Mouse (Mus musculus) cerebellum, postnatal 25 days (tissue): ENCODE results near the gene 4921504E06Rik.

Experiments used
- DNase-seq, 2 experiments: peaks; one replicate each; pipeline ENCODE4 v3.0.0; 2021; ENCODE audit warnings: mixed read lengths in 2 of 2

Gene 4921504E06Rik

DNA sequence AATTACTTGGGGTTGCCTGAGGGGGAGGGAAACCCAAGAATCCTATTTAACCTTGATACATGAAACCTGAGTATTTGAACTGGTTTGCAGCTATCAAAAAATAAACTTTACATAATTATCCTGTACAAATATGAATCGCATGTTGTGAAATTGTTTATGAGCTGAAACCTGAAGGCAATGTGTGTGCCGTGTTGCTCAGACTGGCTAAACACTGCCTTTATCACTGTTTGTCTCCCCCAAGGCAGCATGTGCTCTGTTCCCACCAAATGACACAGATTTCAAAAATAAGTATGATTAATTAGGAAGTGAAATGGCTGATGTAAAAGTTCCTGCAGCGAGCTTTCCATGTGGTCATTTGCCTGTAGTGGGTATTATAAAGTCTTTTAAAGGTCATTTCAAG, 63.5 kb downstream of the 4921504E06Rik start:
- no peak for DNase-seq

DNA sequence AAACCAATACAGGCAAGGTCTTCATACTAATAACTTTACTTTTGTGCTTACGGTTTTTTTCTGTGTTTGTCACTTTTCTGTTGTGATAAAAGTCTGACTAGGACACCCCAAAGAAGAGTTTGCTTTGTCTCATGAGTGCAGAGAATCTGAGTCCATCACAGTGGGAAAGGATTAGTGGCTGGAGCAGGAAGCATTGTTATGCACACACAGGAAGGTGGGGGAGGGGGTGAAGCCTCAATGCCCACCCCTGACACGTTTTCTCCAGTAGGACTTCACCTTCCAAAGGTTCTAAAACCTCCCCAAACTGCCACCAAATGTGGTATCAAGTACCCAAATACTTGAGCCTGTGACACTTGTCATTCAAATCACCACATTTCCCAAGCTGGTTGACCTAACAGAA, 91.8 kb downstream of the 4921504E06Rik start:
- no peak for DNase-seq

DNA sequence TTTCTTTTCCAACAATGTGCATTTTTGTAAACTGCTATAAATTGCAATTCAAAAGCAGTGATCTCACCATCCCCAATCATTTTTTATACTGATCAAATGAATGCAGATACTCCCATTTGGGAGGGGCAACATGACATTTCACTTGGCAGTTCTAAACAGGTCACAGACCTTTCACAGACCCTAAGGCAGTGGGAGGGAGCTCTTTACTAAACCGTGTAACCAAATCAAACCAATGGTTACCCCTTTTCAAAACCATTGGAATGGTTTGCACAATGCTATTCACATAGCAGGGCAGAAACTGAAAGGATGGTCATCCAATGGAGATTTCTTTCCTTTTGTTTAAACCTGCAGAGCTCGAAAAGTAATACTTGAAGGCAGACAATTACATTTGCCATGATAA, 94.9 kb downstream of the 4921504E06Rik start:
- DNase-seq = no peak

DNA sequence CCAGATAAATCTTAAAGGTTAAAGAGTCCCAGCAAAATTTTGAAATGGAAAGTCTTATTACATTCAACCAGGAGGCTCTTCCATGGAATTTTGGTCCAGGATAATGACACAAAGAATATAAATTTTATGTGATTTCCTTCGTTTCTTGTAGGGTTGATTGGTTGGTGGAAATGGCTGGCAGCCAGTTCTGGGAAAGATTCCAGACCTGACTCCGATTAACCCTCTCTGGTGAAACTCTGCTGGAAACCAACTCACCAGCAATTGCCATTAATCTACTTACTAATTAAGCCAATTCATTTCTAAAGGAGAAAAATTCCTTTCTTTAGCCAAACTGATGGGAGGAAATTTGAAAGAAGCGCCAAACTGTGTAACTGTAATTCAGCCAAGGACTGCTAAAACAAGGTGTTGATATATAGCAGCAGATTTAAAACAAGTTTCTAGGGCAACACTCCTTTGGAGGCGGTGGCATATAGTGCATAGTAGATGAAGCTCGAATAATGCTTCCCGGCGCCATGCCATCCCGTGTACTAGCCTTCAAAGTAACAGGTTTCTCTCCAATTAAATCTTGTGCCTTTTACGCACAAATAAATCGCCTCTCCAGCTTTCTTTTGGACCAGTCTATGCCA, 97.7 kb downstream of the 4921504E06Rik start:
- DNase-seq = no peak

DNA sequence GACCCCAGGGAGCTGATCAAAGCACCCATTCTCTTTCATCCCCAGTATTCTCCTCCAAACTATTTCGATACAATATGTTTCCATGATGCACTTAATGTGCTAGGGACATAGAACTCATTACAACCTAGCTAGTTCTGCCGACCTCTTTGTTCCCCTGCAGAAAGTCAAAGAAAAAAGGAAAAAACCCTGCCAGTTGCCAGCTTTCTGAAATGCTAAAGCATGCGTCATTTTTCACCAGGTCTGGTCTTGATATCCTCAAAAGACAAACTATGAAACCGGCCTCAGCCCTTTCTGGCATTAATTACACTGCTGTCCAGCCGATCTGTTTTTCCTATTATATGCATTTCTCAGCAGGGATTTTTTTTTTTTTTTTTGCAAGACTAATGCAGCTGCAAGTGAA, 98.5 kb downstream of the 4921504E06Rik start:
- no peak for DNase-seq

DNA sequence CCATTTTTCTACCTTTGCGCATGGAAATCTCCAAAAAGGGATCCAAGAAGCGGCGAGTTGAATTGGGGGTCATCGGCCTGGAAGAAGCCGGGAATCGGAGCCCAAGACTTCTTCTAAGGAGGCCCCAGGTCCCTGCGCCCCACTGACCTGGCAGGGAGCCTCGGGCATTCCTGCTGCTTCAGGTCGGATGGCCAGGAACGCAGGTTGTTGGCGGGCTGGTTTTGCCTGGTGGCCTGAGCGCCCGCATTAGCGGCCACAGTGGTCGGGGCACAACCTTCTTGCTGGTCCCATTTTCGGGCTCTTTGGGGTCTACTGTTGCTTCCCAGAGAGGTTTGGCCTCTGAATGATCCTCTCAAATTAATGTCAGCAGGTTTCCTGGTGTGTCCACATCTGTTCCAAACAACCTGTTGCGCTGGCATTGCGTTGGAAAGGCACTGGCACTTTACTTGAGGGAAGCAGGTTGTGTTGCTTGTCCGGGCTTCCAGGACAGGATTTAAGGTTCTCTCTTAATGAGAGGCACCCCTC, 101.1 kb downstream of the 4921504E06Rik start:
- DNase-seq = no peak

DNA sequence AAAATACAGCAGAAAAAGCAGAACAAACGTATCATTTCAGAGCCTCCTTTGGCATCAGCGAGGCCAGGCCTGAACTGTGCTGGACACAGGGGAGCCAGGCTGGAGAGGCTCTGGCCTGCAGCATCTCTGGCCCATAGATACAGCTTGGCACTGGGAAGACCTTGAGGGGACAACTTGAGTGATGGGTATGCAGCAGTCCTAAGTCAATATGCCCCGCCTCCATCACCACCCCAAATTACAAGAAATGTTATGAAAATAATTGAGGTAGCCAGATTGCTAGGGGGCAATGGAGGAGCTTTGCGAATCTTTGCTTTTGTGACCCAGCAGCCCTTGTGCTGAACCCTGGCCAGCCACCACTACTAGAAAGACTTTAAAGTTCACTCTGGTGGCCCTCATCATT, 104.4 kb downstream of the 4921504E06Rik start:
- DNase-seq = no peak

DNA sequence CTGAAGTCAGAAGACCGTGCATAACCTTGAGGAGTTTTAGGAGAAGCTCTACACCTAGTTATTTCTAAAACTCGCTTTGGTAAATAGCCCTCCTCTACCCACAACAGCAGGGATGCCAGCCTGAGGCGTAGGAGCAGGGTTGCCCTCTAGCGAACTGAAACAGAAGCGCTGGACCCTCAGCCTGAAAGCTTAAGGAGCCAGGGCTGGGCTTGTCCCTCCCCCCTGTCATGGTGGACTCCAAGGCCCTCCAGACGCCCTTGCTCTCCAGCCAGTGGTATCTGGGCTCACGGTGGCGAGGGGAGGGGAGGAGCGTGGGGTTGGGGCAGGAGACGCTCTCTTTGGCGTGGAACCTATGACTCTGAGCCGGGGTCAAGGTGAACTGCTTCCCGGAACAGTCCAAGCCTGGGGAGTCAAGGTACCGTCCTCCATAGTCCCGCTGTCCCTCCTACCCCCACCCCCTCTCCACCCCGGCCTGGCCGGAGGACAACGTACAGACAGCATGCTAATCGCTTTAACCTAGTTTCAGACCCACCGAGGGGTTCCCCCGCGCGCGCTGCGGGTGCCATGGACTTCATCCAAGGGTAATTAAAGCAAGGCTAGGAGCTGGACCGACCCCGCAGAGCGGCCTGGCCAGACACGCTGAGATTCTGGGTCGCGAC, 105.5 kb downstream of the 4921504E06Rik start:
- peak; percentile 27 to 43 for DNase-seq

DNA sequence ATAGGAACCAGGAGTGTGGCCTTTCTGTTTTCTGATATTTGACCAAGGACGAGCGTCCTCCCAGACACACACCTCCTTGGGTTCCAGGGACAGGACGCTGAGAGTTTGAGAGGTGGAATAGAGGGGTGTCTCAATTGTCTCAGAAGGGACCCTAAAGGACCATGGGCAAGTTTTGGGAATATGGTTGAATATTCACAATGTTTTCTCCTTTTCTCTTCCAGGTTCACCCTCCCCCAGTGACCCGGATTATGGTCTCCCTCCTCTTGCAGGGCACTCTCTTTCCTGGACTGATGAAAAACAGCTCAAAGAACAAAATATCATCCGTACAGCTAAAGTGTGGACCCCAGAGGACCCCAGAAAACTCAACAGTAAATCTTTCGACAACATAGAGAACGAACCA, 107.0 kb downstream of the 4921504E06Rik start:
- DNase-seq = no peak

DNA sequence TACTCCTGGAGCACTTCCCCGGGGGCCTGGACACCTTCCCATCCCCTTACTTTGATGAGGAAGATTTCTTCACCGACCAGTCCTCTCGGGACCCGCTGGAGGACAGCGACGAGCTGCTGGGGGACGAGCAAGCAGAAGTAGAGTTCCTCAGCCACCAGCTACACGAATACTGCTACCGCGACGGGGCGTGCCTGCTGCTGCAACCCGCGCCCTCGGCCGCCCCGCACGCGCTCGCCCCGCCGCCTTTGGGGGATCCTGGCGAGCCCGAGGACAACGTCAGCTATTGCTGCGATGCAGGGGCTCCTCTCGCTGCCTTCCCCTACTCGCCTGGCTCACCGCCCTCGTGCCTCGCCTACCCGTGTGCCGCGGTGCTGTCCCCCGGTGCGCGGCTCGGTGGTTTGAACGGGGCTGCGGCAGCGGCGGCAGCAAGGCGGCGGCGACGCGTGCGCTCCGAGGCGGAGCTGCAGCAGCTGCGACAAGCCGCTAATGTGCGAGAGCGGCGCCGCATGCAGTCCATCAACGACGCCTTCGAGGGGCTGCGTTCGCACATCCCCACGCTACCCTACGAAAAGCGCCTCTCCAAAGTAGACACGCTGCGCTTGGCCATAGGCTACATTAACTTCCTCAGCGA, 107.7 kb downstream of the 4921504E06Rik start:
- DNase-seq = no peak

DNA sequence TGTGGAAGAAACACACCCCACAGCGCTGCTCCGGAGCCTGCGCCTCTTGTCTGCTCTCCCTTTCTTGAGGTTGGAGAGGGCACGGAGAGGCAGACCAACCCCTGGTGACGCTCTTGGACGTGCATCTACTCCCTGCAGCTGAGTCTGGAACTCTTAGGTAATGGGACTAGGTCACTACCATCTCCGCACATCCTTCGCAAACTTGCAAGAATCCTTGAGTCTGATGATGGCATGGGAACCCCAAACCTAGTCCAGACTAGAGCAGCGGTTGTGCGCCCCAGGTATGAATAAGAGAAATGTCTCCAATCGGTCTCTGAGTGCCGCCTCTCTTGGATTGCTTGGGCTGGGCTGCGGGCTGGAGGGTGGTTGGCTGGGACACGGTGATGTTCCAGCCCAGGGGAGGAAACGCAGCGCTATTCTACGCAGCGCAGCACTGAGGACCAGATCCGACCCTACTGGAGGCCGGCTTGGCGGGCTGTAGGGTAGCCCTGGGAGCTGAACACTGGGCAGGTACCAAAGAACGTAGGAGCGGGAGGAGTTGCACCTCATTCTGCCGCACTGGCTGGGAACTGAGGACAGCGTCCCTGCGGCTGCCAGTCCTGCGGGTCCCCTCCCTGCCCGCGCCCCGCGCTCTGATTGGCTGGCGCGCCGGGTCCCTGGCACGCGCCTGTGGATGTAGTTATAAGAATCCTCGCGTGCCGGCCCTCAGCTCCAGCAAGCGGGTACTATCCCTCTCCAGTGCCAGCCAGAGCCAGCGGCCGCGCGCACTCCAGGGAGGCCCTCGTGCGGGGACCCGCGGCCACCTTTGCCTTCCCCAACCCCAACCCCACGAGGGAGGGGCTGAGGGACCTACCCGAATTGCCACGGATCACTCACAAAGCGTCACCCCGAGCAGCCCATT, 108.5 kb downstream of the 4921504E06Rik start, which contains the start of gene Ptf1a:
Ptf1a (plus strand) TSS at position 733 of the 901 bp plus-strand sequence.
- peak in 1 of 2 experiments; percentile 11 for DNase-seq

DNA sequence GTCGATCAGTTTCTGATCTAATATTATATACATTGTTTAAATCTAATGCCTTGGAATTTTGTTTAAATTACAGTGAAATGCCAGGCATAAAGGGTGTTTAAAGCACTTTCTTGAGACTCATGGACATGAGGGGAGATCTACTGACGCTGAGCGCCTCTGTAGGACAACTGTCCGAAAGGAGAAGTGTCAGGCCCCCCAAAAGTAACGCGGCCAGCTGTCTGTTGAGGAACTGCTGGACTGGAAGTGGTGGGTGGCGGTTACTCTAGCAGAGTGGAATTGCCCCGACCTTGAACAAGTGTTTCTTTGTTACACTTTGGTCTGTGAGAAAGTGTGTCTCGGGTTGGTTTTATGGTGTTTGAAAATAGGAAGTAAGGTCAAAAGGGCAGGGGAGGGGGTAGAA, 109.4 kb downstream of the 4921504E06Rik start:
- DNase-seq = no peak

DNA sequence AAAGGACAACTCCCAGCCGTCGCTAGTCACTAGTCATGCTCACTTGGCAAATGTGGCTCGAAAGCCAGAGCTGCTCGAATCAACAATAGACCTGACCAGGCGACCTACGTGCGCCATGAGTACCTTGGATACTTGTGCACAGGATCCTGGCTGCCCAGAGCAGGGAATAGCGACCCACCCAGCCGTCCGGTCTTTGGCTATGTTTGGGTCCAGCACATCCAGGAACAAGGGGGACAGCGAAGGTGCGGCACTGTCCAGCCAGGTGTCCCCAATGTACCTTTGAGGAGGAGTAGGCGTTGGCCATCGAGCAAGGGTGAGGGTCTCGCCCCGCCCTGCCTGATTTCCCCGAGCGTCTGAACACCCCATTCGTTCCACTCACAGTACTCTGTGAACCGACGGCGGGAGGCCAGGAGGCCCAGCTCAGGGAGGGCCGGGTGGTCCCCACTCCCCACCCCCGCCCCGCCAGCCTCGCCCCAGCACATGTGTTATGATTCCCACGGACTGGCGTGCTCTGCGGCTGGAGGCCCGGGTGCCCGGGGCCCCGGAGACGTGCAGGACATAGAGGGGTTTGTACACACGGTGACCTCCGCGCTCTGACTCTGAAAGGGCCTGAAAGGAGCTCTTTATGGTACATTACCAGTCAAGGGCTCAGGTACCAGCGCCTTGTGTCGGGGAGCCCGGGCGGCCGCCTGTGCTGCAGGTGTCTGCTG, 121.9 kb downstream of the 4921504E06Rik start:
- no peak for DNase-seq

DNA sequence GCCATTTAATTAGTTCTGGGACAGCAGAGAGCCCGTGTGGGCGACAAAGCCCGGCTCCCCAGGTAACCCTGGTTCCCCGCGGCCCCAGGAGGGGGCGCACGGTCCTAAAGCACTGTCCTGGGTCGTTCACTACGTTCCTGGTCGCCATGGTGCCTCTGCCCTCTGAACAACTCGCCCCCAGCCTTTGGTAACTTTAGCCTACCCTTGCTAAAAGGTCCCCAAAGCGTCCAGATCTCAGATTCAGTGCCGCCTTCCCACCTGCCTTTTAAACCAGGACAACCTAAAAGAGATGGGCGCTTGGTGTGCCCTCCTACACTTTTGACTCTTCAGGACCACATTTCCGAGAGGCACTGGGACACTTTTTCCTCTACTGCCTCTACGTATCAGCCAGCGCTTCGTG, 122.5 kb downstream of the 4921504E06Rik start:
- peak in 1 of 2 experiments; percentile 26 for DNase-seq

DNA sequence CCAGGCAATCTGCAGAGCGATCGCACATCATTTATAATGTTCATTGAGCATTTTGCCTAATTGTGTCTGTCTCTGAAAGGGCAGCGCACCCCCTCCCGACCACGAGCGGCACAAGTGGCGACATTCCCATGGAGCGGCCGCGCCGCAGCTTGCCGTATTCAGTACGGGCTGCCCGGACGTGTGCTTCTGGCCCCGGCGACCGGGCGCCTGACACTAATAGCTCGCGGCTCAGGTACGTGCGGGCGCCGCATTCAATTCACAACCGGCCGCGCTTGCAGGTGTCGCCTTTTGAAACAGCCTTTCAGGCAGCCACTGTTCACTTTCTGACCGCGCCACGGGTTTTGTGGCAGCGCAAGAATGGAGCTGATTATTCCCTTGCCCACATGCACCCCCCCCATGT, 123.0 kb downstream of the 4921504E06Rik start:
- peak in 1 of 2 experiments; percentile 30 for DNase-seq

DNA sequence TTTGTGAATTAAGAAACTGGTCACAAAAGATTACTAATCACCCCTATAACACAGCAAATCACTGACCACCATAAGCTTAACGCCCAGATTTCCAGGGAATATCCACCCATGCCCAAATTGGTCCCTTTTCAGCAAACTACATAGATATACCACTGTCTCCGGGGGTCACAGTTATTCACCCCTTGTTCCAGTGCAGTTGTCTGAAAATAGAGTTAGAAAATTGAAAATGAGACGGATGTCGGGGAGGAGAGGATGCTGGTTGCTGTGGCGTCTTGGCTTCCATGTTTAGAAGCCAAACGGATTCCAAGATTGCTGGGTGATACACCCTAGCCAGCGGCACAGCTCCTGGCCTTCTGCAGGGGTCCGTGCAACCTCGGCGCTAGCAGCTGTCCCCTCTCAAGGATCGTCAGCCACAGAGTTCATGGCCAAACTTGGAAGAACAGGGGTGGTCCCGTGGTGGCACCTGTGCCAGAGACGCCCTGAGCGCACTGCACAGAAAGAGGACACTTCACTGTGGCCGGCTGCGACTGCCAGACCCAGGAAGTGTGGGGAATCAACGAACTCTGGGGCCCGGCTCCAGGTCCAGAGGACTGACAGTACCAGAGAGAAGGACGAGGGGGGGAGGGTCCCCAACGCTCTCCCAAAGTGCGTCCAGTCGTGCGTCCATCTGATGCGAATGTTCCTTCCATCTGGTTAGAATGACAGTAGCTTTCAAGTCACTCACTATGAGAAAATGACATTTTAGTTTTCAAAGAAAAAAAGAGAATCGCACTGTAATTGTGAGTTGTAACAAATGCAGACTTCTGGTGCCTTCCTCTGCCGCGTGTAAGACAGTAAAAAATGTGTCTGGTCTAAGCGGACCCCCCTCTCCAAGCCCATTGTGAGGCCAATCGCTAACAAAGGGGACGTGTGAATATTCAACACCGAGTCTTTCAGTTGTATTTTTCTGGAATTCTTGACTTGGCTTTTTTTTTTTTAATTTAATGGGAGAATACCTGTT, 123.7 kb downstream of the 4921504E06Rik start:
- DNase-seq = no peak

DNA sequence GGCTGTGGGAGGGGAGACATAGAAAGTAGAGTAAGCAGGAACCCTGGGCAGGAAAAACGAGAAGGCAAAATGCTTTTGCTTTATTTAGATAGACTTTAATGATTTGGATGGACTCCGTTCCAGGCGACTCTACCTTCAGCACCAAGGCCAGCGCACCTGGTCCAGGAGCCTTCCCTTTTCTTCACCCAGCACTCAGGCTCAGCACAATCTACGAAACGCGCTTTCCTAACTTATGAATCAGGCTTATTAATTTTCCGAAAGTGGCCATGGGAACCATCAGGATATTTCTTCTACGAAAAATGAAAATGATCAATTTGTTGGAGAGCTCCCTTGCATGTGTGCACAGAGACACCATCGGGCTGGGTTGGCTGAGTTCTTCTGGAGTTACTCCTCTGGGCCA, 124.7 kb downstream of the 4921504E06Rik start:
- DNase-seq = no peak

DNA sequence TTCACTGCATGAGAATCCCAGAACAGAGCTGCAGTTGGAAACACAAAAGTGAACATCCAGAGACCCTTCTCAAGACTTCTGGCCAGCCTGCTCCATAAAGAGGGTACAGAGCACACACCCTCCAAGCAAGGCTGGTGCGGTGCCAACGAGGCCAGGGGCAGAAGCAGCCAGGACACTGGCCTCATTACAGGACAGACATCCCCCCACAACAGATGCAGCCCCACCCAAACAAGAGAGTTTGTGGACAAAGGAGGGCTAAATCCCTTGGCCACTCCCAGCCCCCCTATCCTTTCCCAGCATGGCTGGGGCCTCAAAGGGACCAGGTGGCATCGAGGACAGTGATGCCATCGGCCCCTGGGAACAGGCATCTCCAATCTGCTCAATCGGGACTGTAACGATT, 130.6 kb downstream of the 4921504E06Rik start:
- no peak for DNase-seq

DNA sequence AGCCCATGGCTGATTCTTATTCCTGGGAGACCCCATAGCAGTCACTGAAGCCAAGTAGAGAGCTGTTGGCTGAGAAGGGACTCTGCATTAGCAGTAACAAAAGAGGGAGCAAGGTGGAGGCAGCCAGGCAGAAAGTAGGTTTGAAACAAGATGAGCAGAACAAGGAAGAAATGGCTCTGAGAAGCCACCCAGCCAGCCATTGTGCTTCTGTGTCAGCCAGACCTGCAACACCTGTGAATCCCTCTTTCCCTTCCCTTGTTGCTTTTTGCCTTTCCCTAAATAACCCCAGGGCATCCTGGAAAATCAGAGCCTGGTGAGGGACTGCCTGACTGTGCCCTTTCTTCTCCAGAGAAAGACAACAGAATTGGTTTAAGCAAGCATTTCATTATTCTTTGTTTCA, 131.5 kb downstream of the 4921504E06Rik start:
- no peak for DNase-seq

DNA sequence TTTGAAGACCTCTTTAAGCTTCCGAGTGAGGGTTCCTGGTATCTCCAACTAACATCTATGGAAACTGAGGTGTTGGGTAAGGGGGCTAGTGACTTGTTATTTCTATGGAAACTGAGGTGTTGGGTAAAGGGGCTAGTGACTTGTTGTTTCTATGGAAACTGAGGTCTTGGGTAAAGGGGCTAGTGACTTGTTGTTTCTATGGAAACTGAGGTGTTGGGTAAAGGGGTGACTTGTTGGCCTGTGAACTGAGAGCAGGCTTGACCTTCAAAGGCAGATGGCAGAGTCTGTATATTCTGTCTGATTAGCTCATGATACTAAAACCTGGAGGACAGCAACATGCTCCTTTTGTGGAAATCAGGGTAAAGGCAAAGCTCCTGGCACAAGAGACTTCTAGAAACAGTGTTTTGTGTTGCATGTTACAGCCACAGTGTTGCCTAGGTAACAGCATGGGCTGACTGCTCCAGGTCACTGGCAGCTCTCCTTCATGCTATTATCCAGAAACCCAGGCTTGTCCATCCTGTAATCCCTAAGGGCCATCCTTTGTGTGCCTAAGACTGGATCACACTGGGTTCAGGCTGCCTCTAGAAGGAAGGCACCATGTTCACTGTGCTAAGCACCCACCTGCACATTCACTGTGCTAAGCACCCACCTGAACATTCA, 133.9 kb downstream of the 4921504E06Rik start:
- DNase-seq = no peak
